Mouse (Mus musculus) testis, adult 2 months (tissue): ENCODE results near the gene Dnajb11.

Experiments used
- CTCF ChIP-seq: fragments of 200-500 bp; IDR thresholded peaks from 2 replicates; pipeline ENCODE4 v1.5.1; 2012; ENCODE audit warnings: low read depth, mild to moderate bottlenecking, inconsistent platforms, low read length, moderate library complexity; ENCODE audit not compliant: control insufficient read depth, insufficient read depth, insufficient replicate concordance
- POLR2A ChIP-seq: fragments of 200-500 bp; IDR thresholded peaks from 2 replicates; pipeline ENCODE4 v1.6.1; 2012; ENCODE audit warnings: low read depth, mild to moderate bottlenecking, inconsistent platforms, low read length, moderate library complexity; ENCODE audit not compliant: control insufficient read depth

DNA sequence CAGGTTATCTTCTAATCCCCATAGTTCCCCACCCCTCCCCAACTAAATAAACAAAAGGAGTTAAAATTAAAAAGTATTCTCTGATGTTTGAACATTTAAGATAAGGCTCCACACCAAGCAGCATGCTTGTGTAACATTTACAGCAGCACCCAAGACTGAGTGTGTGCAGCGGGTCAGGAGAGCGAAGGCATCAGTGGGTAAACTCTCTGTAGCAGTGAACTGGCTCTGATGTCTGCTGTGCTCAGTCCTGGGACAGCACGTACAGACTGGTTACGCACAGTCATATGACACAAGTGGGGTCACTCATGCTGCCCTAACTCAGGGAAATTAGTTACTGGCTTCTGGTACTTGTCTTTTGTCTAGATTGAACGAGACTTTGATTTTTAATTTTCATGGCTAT, 14.8 kb upstream of the Dnajb11 start:
- TF ChIP-seq CTCF (no peak), POLR2A (no peak)
